Mouse (Mus musculus) erythroblast, embryonic 14.5 days (primary cell): ENCODE measurements around the gene Uba7.
A peak's percentile ranks its signal among the peaks of the same experiment; 100 is the strongest.

Source experiments
- GATA1 ChIP-seq: IDR thresholded peaks from 2 replicates; pipeline ENCODE4 v1.6.1; 2012; ENCODE audit warnings: low read length, inconsistent platforms, mixed read lengths
- TAL1 ChIP-seq: IDR thresholded peaks from 3 replicates; pipeline ENCODE4 v1.6.1; 2012; ENCODE audit warnings: low read length, inconsistent platforms, mixed read lengths

DNA sequence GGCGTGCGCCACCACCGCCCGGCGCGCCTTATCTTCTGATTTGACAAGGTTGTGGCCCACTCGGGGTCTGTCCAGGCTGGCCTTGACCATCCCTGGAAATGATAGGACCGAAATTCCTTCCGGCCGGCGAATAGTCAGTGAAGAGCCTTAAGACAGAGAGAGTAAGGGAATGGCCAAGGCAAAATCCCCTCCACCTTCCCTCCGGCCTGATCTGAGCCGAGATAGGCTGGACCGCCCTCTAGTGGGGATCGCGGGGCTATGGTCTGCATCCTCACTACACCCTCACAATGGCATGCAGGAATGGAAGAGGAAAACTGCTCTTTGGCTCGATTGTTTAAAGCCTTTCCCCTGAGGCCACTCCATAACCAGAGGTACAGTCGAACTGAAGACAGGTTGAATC lies 11.1 kb downstream of the Uba7 start:
- peak; percentile 61 for TF ChIP-seq GATA1
- TF ChIP-seq TAL1, result no peak
